Mouse (Mus musculus): ENCODE measurements around the gene Copg2.
A peak's percentile ranks its signal among the peaks of the same experiment; 100 is the strongest.
"Not testable (repeated sequence)": the region's sequence is repeated elsewhere in the genome, so short reads cannot be mapped to it uniquely, and the experiment has no call there.

Gene Copg2

DNA sequence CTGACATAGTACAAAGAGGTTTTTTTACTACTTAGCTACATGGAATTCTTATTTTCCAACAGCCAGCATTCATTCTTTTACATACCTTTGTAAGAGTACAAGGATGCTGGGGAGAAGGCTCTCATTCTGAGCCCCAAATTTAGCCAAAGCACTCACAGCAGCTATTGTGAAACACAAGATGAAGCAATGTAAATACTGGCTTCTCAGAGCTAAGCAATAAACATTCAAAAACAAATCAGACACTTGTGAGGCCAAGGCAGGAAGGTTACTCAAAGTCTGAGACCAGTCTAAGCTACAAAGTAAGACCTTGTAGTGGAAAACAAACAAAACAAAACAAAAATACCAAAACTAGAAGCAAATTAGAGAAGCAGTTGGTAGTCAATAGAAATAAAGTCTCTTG is 83.0 kb downstream of the Copg2 start:
- no peak for DNase-seq (ENCODE audit: low spot score)

DNA sequence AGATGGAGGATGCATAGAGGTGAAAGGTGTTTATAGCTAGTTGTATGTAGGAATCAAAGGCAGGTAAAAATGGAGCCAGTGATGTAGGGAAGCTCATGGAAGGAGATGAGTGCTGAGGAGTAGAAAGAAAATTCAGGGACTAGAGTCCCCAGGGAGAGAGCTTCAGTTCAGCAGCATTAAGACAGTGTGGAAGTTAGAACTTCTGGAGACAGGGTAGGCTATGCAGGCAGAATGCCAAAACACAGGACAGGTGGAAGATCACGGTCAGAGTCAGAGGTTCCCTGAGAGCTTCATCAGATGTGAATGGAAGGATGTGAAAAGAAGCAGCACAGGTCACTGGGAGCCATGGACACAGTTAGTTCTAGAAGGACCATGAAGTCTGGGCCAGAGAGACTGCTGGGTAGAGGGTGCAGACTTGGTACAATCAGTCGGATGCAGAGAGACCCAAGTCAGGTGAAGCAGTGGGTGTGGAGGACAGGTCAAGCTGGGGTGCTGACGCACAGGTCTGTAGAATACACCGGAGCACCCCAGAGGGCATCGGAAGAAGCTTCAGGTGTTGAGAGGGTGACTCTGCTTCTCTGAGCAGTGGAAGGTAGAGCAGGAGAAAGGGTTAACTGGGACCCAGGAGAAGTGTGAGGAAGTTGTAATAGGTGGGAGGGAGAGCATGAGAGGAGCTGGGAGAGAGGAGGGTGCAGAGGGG is 91.4 kb downstream of the Copg2 start:
- DNase-seq (ENCODE audit: low spot score), result no peak

- DNase-seq (ENCODE audit: low spot score), result peak; percentile 21
Measured at GRCm38 (mm10) chr6:30804389-30805052, 92.1 kb downstream of the Copg2 start.

- not testable (repeated sequence) for DNase-seq (ENCODE audit: low spot score)
Measured at GRCm38 (mm10) chr6:30802915-30803314, 93.7 kb downstream of the Copg2 start.

- DNase-seq (ENCODE audit: low spot score), result no peak
Measured at GRCm38 (mm10) chr6:30751209-30751608, 145.4 kb downstream of the Copg2 start.

GRCm38 (mm10) chr6:30750482-30750881 is 146.1 kb downstream of the Copg2 start:
- no peak for DNase-seq (ENCODE audit: low spot score)

DNA sequence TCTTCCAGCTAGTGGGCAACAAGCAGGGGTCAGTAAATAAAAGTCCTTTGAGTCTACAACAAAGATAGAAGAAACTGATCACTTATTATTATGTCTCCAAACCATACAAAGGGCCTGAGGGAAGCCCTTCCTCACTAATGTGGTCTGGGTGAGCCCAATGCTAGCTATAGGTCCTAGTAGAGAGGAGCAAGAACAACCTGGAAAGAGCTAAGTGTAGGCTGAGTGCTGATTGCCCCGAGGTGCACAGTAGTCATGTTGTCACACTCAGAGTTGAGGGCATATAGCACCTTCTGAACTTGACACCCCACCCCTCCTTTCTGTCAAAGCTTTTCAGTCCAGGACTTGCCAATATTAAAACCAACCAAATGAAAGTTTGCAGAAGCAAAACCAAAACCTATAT is 146.7 kb downstream of the Copg2 start:
- DNase-seq (ENCODE audit: low spot score), result no peak

DNA sequence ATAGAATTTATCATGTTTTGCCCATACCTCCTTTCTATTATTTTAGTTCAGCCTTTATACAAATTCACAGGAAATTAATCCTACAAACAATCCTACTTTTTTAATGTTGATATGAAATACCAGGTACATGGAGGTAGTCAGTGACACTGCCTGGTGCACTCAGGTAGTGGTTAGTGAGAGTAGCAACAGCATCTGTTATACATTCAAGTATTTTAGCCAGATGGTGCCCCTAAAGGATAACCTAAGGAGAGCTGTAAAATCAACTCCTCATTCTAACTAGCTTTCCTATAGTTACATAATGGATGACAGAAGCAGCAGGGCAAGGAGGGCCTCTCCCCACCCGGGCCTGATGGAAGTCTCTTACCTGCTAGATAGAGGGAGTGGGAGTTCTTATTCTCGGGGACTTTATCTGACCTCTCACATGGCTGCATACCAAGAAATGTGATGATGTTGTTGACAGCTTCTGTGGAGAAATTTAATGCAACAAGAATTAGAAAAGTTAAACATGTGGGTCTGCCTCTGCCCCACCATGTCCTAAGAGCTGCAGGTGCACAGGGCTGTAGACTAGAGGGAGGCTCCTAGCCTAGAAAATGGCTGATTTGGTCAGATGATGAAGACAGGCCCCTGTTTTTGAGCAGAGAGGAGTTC is 147.4 kb downstream of the Copg2 start:
- no peak for DNase-seq (ENCODE audit: low spot score)

DNA sequence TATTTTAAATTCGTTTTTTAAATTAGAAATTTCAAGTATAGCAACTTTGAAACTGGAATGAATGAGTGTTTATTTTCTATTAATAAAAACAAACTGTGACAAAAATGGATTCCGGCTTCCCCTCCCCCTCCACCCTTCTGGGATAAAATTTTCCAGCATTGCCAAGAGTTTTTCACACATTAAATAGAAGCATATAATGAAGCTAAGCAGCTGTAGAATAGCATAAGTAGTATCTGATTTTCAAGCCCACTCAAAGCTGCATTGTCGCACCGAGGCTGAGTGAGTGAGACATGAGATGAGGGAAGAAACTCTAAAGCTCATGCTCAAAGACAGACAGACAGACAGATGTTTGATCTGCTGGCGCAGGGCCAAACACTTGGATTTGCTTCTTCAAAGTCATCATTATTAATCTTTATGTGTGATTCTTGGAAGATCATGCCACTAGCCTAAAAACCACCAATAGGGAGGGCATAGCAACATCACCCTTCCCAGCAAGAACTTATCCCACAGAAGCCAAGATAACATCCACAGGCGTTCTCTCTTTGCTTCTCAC is 148.2 kb downstream of the Copg2 start:
- no peak for DNase-seq (ENCODE audit: low spot score)

DNA sequence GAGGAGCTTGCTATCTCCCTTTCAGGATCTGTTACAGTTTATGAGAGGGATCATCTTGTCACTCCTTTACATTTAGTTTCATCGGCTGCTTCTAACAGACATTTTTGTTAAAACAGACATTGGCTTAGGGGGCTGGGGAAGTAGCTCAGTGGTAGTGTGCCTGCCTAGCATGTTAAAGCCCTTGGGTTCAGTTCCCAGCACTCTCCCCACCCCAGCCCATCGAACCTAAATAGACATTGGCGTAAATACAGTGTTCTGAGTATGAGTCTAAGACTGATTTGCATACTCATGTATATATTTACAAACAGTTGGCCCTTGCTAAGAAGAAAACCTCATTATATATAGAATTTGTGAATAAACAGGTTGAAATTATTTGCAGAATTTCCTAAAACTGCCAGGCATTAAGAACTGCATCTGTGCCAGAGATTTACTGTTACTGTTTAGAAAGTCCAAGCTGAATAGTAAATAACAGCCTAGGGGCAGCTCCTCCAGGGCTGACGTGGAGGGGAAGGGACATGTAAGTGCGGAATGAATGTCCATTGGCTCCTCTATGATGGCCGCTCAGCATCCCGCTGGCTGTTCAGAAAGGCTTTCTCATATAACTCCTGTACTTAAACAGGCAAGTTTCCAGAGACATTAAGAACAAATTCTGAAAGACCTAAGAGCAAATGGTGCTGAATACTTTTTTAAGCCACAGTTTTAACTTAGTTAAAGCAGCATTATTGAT is 148.8 kb downstream of the Copg2 start:
- no peak for DNase-seq (ENCODE audit: low spot score)

- no peak for DNase-seq (ENCODE audit: low spot score)
Measured at GRCm38 (mm10) chr6:30745591-30745990, 151.0 kb downstream of the Copg2 start.

GRCm38 (mm10) chr6:30744846-30745245 is 151.7 kb downstream of the Copg2 start:
- no peak for DNase-seq (ENCODE audit: low spot score)

DNA sequence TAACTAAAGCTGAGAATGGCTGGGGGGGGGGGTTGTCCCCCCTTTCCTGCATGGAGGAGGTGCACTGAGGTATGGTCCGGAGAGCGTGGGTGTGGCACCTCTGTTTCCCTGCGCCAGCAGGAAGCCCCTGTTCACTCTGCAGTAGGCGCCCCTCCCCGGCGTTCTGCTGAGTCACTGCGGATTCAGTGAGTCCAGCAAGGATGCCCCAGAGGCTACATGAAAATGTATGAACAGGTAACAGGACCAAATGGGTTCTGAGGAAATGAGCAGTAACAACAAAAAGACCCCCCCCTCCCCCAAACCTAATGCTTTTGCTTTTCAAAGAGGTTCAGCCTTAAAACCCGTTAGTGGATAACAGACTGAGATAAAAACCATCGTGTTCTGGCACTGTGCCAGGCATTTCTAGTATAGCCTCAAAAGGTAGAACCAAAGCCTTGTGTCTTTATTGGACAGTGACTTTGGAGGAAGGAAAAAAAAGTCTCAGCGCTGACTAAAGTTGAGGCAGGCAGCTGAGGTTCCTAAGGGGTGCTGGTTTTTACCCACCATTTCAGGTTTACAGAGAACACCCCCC is 157.3 kb downstream of the Copg2 start:
- DNase-seq (ENCODE audit: low spot score), result peak; percentile 53

DNA sequence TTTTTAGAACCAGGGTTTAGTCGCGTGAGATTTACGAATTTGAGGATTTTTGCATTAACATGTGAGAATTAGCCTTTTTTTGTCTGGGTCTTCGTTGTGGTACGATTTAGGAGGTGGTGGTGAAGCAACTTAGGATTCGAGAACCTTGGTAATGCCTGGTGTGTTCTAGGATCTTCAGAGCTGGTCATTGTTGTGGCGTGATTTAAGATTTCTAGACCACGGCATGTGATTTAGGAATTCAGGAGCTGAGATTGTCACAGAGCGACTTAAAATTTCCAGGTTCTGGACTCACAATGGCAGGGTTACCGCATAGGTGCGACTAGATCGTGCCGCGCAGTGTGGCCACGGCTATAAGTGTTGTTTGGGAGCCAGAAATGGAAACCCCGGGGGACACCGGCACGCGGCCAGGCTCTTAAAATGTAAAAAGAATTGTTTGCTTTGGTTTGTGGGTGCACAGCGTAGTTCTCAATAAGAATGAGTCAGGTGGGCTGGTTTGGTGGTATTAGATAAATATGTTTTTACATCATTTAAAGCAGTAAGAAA is 158.1 kb downstream of the Copg2 start:
- no peak for DNase-seq (ENCODE audit: low spot score)

- peak; percentile 84 for DNase-seq (ENCODE audit: low spot score)
Measured at GRCm38 (mm10) chr6:30737548-30738463, 158.8 kb downstream of the Copg2 start.

GRCm38 (mm10) chr6:30736864-30737547 is 159.6 kb downstream of the Copg2 start:
- peak; percentile 87 for DNase-seq (ENCODE audit: low spot score)

GRCm38 (mm10) chr6:30736372-30736762 is 160.2 kb downstream of the Copg2 start:
- peak; percentile 66 for DNase-seq (ENCODE audit: low spot score)

DNA sequence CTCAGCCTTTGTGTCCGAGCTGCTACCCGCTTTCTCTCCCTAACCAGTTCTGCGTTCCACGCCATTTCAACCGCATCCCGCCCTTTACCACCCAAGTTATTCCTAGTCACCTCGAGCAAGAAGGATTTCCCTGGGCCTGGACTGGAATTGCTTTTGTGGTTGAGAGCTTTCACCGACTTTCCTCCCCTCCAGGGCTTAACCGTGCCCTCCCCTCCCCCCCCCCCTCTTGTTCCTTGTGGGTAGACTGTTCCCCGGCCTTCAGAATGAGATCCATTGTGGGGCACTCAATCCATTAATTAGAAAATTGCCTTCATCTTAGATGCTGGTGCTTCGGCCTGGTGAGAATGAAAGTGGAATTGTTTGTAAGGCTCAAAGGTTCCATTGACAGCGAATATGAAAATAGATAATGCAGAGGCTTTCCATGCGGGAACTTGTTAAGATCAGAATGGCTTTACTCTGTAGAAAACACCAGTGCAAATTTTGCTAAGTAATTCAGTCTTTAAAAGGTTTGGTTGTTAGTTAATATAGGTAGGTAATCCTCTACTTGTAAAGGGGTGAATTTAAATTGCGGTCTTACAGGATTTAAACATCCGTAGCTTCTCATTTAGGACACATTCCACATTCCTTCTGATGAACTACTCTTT is 160.7 kb downstream of the Copg2 start:
- DNase-seq (ENCODE audit: low spot score), result peak; percentile 58

- no peak for DNase-seq (ENCODE audit: low spot score)
Measured at GRCm38 (mm10) chr6:30734988-30735727, 161.4 kb downstream of the Copg2 start.

Measured in retina, embryonic 14.5 days (tissue).